Mouse (Mus musculus) CH12.LX (cell line): ENCODE measurements around the gene Gm20517.

ENCODE experiments used
- CTCF ChIP-seq, 2 experiments: IDR thresholded peaks in 1 of 2; conservative IDR thresholded peaks in 1 of 2; 2 replicates each; pipeline ENCODE4 v1.5.1; 2011 to 2012; ENCODE audit warnings: low read depth in 2 of 2, low read length in 2 of 2, improper control_type of control experiment in 1 of 2, inconsistent platforms in 1 of 2, mild to moderate bottlenecking in 1 of 2, moderate library complexity in 1 of 2
- EP300 ChIP-seq: IDR thresholded peaks from 2 replicates; pipeline ENCODE4 v1.6.1; 2011; ENCODE audit warnings: low read length, improper control_type of control experiment
- MAFK ChIP-seq: IDR thresholded peaks from 2 replicates; pipeline ENCODE4 v1.6.1; 2011; ENCODE audit warnings: low read length, improper control_type of control experiment; ENCODE audit not compliant: insufficient replicate concordance
- MAZ ChIP-seq: IDR thresholded peaks from 2 replicates; pipeline ENCODE4 v1.6.1; 2012; ENCODE audit warnings: low read depth, mild to moderate bottlenecking, inconsistent platforms, low read length, improper control_type of control experiment, moderate library complexity
- NELFE ChIP-seq: IDR thresholded peaks from 2 replicates; pipeline ENCODE4 v1.6.1; 2011; ENCODE audit warnings: low read depth, low read length, improper control_type of control experiment
- NRF1 ChIP-seq: IDR thresholded peaks from 2 replicates; pipeline ENCODE4 v1.6.1; 2014; ENCODE audit warnings: low read depth, mild to moderate bottlenecking, inconsistent platforms, low read length, improper control_type of control experiment, moderate library complexity
- POLR2A ChIP-seq: IDR thresholded peaks from 2 replicates; pipeline ENCODE4 v1.6.1; 2011; ENCODE audit warnings: low read depth, mild to moderate bottlenecking, improper control_type of control experiment, low read length
- TCF12 ChIP-seq: IDR thresholded peaks from 2 replicates; pipeline ENCODE4 v1.6.1; 2014; ENCODE audit warnings: low read depth, mild to moderate bottlenecking, inconsistent platforms, low read length, improper control_type of control experiment

GRCm38 (mm10) chr17:47564612-47565011, 46.8 kb upstream of the Gm20517 start:
- TF ChIP-seq MAFK (no peak), CTCF (conservative IDR thresholded peaks at IDR 0.05 in 1 of 2, IDR thresholded peaks at IDR 0.05 in 1 of 2; ENCODE audit: low read depth in 2 of 2, low read length in 2 of 2) (no peak), NRF1 (no peak), EP300 (no peak), MAZ (no peak), POLR2A (no peak), NELFE (no peak), TCF12 (no peak)
